Mouse (Mus musculus) heart, adult 8-10 months (tissue): ENCODE data around the gene Nsun7. TPM values are rescaled to one million over a fixed set of nuclear protein-coding genes. Genes with fewer than 3 reads are reported as not detected.
A peak's percentile ranks its signal among the peaks of the same experiment; 100 is the strongest.

Experiments used
- DNase-seq: peaks from one replicate; pipeline ENCODE4 v3.0.0; 2022; ENCODE audit warnings: low spot score
- total RNA-seq, 4 experiments: library from RNA; stranded (reverse); gene quantifications; 2 replicates each; pipeline ENCODE4 v1.2.4; 2022

The Nsun7 gene
- total RNA-seq, 4 experiments from 2014 or later = 0.11 to 0.19 (median 0.12) TPM; not detected in 1

GRCm38 (mm10) chr5:66279650-66280049 lies 20.0 kb downstream of the Nsun7 start:
- DNase-seq = no peak

GRCm38 (mm10) chr5:66280742-66281141 lies 21.0 kb downstream of the Nsun7 start:
- DNase-seq = no peak

GRCm38 (mm10) chr5:66294106-66294625 lies 34.5 kb downstream of the Nsun7 start:
- DNase-seq = no peak

GRCm38 (mm10) chr5:66294952-66295351 lies 35.3 kb downstream of the Nsun7 start:
- no peak for DNase-seq

GRCm38 (mm10) chr5:66296116-66296515 lies 36.4 kb downstream of the Nsun7 start:
- no peak for DNase-seq

GRCm38 (mm10) chr5:66298856-66299255 lies 39.2 kb downstream of the Nsun7 start:
- DNase-seq = no peak

- DNase-seq = no peak
Observed at GRCm38 (mm10) chr5:66300576-66300975, 40.9 kb downstream of the Nsun7 start.

- DNase-seq = no peak
Observed at GRCm38 (mm10) chr5:66302085-66302815, 42.6 kb downstream of the Nsun7 start.

GRCm38 (mm10) chr5:66302873-66303272 lies 43.2 kb downstream of the Nsun7 start:
- no peak for DNase-seq

- DNase-seq = no peak
Observed at GRCm38 (mm10) chr5:66304300-66305067, 44.8 kb downstream of the Nsun7 start.

GRCm38 (mm10) chr5:66305511-66305910 lies 45.8 kb downstream of the Nsun7 start:
- DNase-seq = no peak

- no peak for DNase-seq
Observed at GRCm38 (mm10) chr5:66310328-66310727, 50.6 kb downstream of the Nsun7 start.

GRCm38 (mm10) chr5:66310806-66311205 lies 51.1 kb downstream of the Nsun7 start:
- DNase-seq = no peak

GRCm38 (mm10) chr5:66315791-66316190 lies 56.1 kb downstream of the Nsun7 start:
- DNase-seq = no peak

GRCm38 (mm10) chr5:66319341-66319740 lies 59.6 kb downstream of the Nsun7 start:
- peak; percentile 35 for DNase-seq

GRCm38 (mm10) chr5:66319827-66320404 lies 60.2 kb downstream of the Nsun7 start:
- no peak for DNase-seq

- DNase-seq = no peak
Observed at GRCm38 (mm10) chr5:66323131-66323530, 63.4 kb downstream of the Nsun7 start.

- peak; percentile 60 for DNase-seq
Observed at GRCm38 (mm10) chr5:66323603-66324002, 63.9 kb downstream of the Nsun7 start.

- DNase-seq = no peak
Observed at GRCm38 (mm10) chr5:66326395-66326794, 66.7 kb downstream of the Nsun7 start.

GRCm38 (mm10) chr5:66327949-66328726 lies 68.4 kb downstream of the Nsun7 start:
- no peak for DNase-seq

- DNase-seq = no peak
Observed at GRCm38 (mm10) chr5:66328766-66329165, 69.1 kb downstream of the Nsun7 start.

GRCm38 (mm10) chr5:66330806-66331205 lies 71.1 kb downstream of the Nsun7 start:
- no peak for DNase-seq
